15 mouse cellular contexts compared by ENCODE assay signal in genomic region chr6:71396016-71396415, GRCm38 (mm10). TPM values are rescaled to one million over a fixed set of nuclear protein-coding genes. Genes with fewer than 3 reads are reported as not detected.
"Had no signal": no experiment of that assay in that cellular context is flagged by ENCODE, and none has a peak within 500 bp of the region (broad histone marks: within the 10 kb centered on the region; RNA-seq: fewer than 3 reads in every experiment).

No protein-coding gene starts in this region.

- H3K4me2 ChIP-seq: kidney, embryonic 15.5 days; limb, embryonic 13.5 days; neural tube, embryonic 12.5 days had no signal

- H3K27me3 ChIP-seq: kidney, embryonic 15.5 days; limb, embryonic 13.5 days; neural tube, embryonic 12.5 days had no signal

- H3K4me1 ChIP-seq: kidney, embryonic 15.5 days; limb, embryonic 13.5 days; midbrain, embryonic 10.5 days; neural tube, embryonic 12.5 days had no signal

- ATAC-seq: intestine, embryonic 16.5 days had no signal

- H3K27ac ChIP-seq: kidney, embryonic 15.5 days; limb, embryonic 13.5 days; liver, embryonic 14.5 days; midbrain, embryonic 10.5 days; neural tube, embryonic 12.5 days had no signal

- DNase-seq: kidney, adult 2 months; kidney, postnatal 14 days; layer of hippocampus, postnatal 36 days; lung, adult 2 months; lung, postnatal 10 days; lung, postnatal 4 days; midbrain, embryonic 14.5 days had no signal

- H3K9me3 ChIP-seq: kidney, embryonic 15.5 days; limb, embryonic 13.5 days; midbrain, embryonic 10.5 days; neural tube, embryonic 12.5 days had no signal

- H3K9ac ChIP-seq: kidney, embryonic 15.5 days; limb, embryonic 13.5 days; liver, embryonic 14.5 days; neural tube, embryonic 12.5 days had no signal

- H3K4me3 ChIP-seq: kidney, embryonic 15.5 days; limb, embryonic 13.5 days; midbrain, embryonic 10.5 days; neural tube, embryonic 12.5 days had no signal

RNA-seq across cellular contexts. Expression of gene Cd8a, which starts 22.8 kb away (rescaled TPM):
- total RNA-seq: layer of hippocampus, adult 8-10 months; layer of hippocampus, postnatal 36 days; left cerebral cortex, postnatal 36 days had no signal
- polyA plus RNA-seq: intestine, embryonic 16.5 days; limb, embryonic 13.5 days; liver, embryonic 14.5 days; midbrain, embryonic 10.5 days; midbrain, embryonic 14.5 days; neural tube, embryonic 12.5 days had no signal
